Mouse (Mus musculus): ENCODE measurements at regions not wholly inside any gene's neighbourhood (a gene's known extent, or its start where the extent isn't known, plus 50 kb on each side); places are given as distances from the start of the nearest gene placed in this dataset.

DNA sequence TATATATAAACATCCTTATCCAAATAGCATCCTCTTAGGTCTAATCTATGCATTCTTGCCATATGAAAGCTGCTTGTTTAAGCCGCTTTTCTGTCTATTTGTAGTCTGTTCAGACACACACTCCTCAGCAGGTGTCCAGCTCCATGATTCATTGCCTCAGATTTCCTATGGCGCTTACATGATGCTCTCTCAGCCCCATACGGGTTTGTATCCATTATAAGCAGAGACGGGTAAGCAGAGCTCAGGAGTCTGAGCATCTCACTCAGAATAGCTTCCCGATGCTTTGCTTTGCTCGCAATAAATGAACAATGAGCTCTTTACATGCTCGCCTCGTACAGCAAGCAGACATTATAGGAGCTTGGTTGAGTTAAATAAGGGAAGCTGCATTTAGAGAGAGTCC, 521.3 kb upstream of the Ptbp2 start:
- no peaks in the 10 kb centered on the region for H3K4me1 ChIP-seq (ENCODE audit: control insufficient read depth in 1 of 2, insufficient read depth in 2 of 2, low read length in 2 of 2)
- no peaks in the 10 kb centered on the region for H3K79me2 ChIP-seq (ENCODE audit: control insufficient read depth, insufficient read depth, low read length, poor library complexity)
- no peaks in the 10 kb centered on the region for H3K27me3 ChIP-seq (ENCODE audit: control insufficient read depth in 1 of 2, insufficient read depth in 2 of 2, low read length in 2 of 2)
- H3K9ac ChIP-seq (ENCODE audit: control insufficient read depth, low read depth, low read length, poor library complexity, severe bottlenecking) = no peak overlapping the region
- no peak overlapping the region for H3K4me3 ChIP-seq (ENCODE audit: control insufficient read depth in 1 of 2, insufficient read depth in 1 of 2, low read depth in 2 of 2, low read length in 2 of 2)
- no peaks in the 10 kb centered on the region for H3K9me3 ChIP-seq (replicated peaks; ENCODE audit: insufficient read depth, low read length)
- DNase-seq (ENCODE audit: low read depth, low spot score) = no peak
- H3K27ac ChIP-seq (ENCODE audit: control insufficient read depth, low read depth, low read length) = no peak overlapping the region
- no peak for TF ChIP-seq ELF1 (IDR thresholded peaks at IDR 0.05; ENCODE audit: low read depth, low read length)
- TF ChIP-seq KAT2A (conservative IDR thresholded peaks at IDR 0.05; ENCODE audit: low read depth, low read length) = no peak
- TF ChIP-seq MYB (IDR thresholded peaks at IDR 0.05; ENCODE audit: low read depth, low read length) = no peak
- no peak for TF ChIP-seq TBP (IDR thresholded peaks at IDR 0.05; ENCODE audit: low read depth, low read length)
- H3K36me3 ChIP-seq (ENCODE audit: control insufficient read depth in 1 of 2, insufficient read depth in 2 of 2, low read length in 2 of 2) = no peaks in the 10 kb centered on the region

All from MEL (cell line).